Mouse (Mus musculus) right cerebral cortex, postnatal 10 days (tissue): ENCODE data around the gene H2-D1.
"Not testable (repeated sequence)": the region's sequence is repeated elsewhere in the genome, so short reads cannot be mapped to it uniquely, and the experiment has no call there.

Experiments
- DNase-seq, 2 experiments: peaks; one replicate each; pipeline ENCODE4 v3.0.0; 2021; ENCODE audit warnings: low spot score in 2 of 2

The H2-D1 gene

DNA sequence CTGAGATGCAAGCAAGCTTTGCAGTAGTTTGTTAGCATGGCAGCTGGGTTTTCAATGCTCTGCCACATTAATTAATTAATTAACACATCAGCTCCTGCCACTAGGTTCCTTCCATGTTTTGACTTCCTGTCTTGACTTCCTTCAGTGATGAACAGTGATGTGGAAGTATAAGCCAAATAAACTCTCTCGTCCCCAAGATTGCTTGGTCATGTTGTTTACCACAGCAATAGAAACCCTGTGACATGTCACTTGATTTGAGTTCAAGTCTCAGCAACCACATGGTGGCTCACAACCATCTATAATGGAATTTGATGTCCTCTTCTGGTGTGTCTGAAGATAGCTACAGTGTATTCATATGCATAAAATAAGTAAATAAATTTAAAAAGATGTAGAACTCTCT lies 5.2 kb upstream of the H2-D1 start:
- DNase-seq, result no peak

DNA sequence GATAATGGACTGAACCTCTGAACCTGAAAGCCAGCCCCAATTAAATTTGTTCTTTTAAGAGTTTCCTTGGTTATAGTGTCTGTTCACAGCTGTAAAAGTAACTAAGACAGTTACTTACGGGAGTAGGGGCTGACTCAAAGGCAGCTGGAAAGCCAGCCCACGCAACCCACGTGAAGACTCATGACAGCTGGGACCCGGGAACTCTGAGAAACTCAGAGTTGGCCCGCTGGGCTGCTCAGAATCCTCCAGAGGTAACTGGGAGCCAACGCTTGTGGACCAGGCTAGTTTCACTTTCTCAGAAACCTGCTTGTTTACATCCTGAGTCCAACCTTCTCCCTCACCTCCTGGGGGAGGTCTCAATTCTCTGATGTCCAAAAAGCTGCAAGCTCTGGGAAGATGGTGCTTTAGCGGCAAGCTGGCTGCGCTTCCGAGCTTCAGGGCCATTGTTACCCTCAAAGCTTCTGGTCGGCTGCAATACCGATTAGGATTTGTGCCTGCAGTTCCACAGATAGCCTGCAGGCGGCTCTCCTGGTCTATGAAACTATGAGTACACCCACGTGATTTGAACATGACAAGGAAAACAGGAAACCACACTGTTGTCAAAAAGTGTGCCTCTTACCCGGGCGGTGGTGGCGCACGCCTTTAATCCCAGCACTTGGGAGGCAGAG lies 4.6 kb upstream of the H2-D1 start:
- peak; percentile 92 for DNase-seq

DNA sequence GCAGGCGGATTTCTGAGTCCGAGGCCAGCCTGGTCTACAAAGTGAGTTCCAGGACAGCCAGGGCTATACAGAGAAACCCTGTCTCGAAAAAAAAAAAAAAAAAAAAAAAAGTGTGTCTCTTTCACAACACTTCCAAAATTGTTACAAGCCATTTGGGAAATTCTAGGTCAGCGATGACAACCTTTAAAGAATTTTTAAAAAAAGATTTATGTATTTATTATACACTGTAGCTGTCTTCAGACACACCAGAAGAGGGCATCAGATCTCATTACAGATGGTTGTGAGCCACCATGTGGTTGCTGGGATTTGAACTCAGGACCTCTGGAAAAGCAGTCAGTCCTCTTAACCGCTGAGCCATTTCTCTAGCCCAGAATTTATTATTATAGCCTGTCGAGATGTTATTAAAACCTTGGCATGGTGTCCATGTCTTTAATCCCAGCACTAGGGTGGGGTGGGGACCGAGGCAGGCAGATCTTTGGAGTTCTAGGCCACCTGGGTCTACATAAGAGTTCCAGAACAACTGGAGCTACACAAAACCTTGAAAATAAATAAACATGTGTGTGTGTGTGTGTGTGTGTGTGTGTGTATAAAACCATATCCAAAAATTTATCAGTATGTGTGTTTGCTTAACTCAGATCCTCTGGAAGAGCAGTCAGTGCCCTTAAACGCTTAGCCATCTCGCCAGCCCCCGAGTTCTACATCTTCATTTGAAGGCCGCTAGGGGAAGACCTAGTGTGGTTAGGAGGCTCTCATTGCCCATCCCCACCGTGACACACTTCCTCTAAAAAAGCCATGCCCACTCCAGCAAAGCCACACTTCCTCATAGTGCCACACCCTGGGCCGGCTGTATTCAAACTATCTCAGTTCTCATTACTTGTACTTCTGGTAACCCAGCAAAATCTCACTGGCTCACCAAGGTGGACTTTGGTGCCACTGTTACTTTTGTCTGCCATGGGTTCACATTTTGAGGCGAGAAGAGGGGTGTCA lies 3.7 kb upstream of the H2-D1 start:
- DNase-seq, result no peak

DNA sequence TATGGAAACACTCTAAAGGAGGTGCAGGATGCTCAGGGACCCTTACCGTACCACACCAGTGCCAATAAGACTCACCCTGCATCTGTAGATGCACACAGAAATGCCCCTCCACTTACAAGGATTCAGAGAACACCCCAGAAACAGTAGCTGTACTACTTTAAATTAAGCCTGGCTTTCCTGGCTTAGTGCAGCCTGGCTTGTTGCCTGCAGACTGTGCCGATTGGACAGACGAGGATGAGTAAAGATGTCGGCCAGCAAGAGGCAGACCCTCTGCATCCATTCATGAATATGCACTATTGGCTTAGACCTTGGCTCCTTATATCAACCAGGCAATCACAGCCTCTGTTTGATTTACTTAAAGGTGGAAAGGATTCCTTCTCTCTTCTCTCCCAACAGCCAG lies 2.9 kb upstream of the H2-D1 start:
- DNase-seq, result no peak

DNA sequence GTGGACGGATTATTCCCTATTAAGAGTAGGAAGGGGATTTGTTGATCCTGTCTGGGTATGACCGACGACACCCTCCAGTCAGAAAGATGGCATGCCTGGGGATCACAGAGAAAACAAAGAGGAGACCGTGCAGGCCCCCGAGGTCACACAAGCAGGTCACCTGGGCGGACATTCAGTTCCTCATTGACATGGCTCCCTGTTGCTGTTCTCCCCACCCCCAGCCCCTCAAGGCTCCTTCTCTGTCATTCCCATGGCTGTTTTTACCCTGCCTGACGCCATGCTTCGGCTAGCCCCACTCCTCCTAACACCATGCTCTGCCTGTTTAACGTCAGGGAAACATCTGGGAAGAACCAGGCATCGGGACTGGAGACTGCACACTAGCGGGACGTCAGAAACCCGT lies 879 bp upstream of the H2-D1 start:
- DNase-seq, result no peak

DNA sequence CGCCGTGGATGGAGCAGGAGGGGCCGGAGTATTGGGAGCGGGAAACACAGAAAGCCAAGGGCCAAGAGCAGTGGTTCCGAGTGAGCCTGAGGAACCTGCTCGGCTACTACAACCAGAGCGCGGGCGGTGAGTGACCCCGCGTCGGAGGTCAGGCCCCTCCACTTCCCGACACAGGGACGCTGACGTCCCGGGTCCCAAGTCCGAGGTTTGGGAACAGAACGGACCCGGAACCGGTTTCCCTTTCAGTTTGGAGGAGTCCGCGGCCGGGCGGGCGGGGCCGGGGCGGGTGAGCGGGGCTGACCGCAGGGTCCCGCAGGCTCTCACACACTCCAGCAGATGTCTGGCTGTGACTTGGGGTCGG lies 973 bp downstream of the H2-D1 start:
- no peak for DNase-seq

DNA sequence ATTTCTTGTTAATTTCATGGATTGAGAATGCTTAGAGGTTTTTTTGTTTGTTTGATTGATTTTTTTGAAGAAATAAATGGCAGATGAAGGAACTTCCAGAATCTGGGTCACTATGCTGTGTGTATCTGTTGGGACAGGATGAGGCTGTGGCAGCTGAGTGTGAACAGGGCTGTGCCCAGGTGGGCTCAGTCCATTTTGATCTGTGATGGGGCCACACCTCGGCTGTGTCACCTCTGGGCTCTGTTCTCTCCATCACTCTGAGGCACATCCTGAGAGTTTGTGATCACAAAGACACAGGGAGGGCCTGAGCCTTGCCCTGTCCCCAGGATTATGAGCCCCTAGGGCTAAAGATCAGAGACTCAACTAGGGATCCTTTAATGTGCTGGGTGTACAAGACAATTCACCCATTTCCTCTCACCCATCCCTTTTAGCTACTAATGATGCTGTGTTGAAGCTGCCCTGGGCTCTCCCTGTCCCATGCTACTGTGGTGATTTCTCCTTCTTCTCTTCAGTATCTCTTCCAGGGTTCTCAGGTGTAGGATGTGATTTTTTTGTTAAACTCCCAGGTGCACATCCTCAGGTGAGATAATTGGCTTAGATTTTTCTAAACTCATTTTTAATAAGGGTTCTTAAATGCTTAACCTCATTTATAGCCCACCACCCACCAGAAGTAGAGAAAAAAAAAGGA lies 5.0 kb downstream of the H2-D1 start:
- DNase-seq, result no peak

DNA sequence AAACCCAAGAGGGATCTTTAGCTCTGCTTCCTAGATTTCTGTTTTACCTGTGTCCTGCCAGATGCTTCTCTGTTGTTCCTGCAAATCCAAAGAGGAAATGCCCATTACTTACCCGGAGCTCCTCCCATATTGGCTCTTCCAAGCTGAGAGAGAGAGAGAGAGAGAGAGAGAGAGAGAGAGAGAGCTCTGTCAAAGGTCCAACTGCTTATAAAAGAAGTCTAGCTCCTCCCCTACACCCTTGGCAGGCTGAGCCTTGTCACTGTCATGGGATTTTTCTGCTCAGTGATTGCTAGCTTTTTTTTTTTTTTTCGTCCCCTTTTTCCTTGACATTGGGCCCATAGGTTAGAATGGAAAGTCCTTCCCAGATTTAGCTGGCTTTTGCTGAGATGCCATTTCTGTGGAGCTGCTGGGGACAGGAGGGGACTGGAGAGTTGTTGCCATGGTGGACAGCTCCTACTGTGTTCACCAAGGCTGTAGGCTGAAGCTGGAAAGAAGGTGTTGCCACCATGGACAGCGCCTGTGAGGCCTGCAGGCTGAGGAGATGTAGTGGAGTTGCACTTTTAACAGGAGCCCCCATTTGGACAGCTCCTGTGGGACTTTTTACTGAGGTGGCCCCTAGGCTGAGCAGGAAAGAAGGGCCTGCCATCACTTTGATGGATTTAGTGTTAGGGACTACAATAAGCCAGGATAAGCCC lies 7.3 kb downstream of the H2-D1 start:
- DNase-seq, result no peak

DNA sequence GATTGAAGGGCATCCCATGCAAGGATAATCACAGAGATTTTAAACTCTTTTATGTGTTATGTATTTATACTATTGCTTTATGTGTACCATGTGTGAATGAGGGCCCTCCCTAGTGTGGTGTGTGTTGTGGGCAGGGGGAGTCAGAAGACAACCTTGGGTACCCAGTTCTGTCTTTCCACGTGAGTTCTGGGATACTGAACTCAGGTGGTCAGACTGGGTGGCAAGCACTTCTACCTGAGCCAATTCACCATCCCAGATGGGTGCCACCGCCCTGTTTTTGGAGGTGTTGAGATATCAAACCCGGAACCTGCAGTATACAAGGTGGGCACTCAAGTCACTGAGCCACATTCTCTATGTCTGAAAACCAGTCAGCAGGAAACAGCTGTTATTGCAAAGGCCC lies 9.7 kb downstream of the H2-D1 start:
- no peak for DNase-seq

DNA sequence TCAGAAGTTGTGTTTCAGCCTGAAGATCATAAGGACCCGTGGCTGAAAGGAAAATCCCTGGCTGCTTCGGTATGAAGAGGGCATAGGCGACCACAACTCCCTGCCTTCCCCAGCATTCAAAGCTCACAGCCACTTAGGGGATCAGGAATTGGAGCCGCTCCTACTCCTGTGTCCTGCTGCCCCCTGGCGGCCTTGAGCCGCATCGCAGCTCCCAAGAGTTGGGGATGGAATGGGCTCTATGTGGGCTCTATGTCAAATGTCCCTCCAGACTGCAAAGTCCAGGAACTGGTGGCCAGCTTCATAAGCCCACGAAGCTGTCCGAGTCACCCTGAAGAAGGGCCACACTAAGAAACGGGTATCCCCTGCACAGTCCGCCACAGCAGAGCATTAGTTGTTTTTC lies 12.2 kb downstream of the H2-D1 start:
- peak; percentile 81 to 89 for DNase-seq

DNA sequence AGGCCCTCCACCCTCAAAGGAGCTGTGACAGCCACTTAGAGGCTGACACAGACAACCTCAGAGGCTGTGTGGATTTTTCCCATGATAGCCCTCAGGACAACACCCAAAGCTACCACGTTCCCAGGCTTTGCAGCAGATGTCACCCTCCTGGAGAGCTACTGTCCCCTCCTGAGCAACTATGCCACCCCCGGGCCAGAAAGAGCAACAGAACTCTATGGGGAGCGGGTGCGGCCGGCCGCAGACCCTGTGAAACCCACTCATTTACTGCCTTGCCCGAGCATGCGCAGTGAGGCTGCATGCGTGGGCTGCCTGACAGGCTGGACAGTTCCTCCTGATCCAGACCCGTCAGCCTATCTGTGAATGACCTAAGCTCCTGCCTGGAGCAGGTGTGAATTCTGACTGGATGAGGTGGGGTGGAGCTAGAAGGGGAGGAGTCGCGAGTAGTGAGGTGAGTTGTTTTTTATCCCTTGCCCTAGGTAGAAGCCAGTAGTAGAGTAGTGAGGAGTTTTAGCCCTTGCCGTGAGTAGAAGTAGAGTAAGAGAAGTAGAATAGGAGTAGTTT lies 13.9 kb downstream of the H2-D1 start:
- no peak for DNase-seq

DNA sequence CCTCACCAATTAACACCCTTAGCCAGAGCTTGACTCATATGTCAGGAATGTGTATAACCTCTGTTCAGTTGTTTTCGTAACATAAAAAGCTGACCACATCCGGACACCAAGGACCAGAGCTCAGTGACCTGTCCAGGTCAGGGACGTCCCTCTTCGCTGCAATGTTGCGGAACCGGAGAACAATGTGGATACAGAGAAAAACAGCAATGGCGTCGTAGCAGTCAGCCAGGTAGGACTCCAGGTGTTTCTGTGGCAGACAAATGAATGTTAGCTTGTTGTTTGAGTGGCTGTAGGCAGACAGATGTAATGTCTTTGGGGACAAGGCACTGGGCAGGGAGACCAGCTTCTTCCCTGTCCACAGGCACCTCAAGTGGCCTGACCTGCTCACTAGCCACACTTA lies 15.5 kb downstream of the H2-D1 start:
- no peak for DNase-seq

DNA sequence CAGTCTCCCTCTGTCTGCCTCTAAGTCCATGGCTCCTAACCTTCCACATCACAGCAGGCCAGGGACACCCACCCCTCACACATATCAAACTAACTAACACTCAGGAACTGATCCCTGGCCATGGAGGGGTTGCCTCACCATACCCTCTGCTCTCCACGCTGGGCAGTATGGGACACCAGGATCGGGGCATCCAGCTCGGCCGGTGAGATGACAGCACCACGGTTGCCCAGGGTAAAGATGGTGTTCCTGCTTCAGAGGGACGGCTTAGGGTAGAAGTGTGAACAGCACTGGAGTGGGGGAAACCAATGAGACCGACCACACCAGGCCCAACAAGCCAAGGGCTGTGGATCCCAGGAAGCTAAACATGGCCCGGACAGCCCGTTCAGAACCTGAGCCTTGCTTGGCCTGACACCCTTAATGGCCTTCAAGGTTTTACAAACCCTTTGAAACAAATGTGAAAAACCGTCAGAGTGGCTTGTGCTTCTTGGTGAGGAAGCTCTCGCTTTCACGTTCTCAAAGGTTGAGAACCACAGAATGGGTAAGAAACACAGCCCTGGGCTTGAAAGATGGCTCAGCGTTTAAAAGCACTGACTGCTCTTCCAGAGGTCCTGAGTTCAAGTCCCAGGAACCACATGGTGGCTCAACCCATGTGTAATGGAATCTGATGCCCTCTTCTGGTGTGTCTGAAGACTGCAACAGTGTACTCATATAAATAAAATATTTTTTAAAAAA lies 16.6 kb downstream of the H2-D1 start:
- DNase-seq, result no peak

DNA sequence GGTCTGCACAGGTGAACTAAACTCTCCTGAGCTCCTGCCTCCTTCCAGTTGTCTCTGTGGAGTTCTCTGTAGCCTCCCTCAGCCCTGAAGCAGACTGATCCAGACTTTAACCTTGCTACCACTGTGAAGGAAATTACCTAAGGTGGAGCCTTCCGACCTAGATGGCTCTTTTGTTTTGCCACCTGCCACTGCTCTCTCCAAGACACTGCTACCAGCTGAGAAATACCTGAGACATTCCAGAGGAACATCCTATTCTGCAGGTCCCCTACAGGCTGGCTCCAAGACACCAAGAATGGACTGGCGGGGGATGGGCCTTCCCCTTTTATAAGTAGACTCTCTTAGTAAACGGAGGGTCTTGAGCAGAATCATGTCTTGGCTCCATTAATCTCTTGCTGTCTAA lies 17.7 kb downstream of the H2-D1 start:
- DNase-seq, result no peak

DNA sequence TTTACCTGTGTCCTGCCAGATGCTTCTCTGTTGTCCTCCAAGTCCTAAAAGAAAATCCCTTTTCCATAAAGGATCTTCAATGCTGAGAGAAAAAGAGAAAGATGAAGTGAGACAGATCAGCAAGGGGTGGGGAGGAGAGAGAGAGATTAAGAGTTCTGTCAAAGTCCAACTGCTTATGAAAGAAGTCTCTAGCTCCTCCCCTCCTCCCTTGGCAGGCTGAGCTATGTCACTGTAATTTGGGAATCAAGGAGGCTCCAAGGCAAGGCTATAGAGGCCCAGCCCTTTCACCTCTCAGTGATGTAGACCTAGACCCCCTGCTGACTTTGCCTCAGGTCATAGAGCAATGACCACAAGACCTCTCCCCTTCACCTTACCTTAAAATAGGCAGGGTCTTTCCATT lies 22.9 kb downstream of the H2-D1 start:
- DNase-seq, result no peak

DNA sequence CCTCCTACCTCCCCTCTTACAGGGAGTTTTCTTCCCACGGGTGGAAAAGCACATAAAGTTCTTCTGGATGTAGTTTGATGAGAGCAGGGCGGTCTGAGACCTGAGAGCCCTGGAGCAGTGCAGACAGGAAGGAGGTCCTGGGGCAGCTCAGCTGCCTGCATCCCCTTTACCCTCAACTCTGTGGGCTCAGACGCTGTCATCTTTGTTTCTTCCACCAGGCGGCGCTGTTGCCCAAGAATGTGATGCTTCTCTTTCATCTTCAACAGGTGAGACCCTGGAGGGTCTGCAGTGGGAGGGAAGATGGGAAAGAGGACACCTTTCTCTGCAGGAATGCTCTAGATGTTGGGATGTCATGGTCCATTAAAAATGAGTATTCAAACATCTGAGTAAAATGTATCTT lies 33.3 kb downstream of the H2-D1 start:
- peak in 1 of 2 experiments; percentile 58 for DNase-seq

DNA sequence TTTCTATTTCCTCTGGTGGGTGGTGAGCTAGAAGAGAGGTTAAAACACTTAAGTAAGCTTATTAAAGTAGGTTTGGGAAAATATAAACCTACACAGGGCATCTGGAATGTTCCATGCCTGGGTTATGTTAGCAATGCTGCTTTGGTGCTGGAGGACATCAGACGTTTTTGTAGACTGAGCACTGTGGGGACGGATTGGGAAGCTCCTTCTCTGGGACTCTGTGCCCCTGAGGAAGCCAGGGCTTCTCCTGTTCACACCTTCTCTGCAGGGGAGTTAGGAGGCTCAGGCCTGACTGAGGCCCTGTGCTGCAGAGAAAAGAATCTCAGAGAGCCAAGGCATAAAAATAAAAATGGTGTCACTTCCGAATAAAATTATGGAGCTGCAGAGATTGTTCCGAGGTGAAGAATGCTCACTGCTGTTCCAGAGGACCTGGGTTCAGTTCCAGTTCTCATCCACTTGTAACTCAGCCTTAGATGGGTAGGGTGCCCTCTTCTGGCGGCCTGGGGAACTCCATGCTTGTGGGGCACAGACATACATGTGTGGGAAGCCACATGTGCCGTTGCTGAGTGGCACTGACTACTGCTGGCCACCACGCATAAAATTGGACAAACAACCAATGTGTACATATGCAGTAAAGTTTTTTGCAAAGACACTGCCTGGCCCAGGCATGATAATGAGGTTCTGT lies 37.9 kb downstream of the H2-D1 start:
- DNase-seq, result not testable (repeated sequence)

DNA sequence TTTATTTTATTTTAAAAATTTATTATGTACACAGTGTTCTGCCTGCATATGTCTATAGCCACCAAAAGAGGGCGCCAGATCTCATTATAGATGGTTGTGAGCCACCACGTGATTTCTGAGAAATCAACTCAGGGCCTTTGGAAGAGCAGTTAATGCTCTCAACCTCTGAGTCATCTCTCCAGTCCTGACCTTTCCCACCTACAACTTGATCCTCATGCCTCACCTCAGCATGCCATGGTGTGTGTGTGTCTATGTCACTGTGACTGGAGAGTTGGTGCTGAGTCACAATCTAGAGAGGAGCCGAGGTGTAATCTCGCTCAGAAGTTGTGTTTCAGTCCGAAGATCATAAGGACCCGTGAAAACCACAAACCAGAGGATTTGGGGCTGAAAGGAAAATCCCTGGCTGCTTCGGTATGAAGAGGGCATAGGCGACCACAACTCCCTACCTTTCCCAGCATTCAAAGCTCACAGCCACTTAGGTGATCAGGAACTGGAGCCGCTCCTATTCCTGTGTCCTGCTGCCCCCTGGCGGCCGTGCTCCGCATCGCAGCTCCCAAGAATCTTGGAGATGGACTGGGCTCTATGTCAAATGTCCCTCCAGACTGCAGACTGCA lies 39.2 kb downstream of the H2-D1 start:
- DNase-seq, result peak; percentile 80 to 92

DNA sequence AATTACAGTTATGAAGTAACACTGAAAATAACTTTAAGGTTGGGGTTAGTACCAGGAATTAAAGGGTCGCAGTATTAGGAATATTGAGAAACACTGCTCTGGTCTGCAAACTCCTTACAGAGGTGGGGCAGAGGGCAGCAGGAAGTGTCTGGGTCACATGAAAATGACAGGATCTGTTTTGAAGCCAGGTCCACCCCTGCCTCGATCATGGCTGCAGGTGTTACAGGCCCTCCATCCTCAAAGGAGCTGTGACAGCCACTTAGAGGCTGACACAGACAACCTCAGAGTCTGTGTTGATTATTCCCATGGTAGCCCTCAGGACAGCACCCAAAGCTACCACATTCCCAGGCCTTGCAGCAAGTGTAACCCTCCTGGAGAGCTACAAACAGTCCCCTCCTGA lies 40.7 kb downstream of the H2-D1 start:
- no peak for DNase-seq

DNA sequence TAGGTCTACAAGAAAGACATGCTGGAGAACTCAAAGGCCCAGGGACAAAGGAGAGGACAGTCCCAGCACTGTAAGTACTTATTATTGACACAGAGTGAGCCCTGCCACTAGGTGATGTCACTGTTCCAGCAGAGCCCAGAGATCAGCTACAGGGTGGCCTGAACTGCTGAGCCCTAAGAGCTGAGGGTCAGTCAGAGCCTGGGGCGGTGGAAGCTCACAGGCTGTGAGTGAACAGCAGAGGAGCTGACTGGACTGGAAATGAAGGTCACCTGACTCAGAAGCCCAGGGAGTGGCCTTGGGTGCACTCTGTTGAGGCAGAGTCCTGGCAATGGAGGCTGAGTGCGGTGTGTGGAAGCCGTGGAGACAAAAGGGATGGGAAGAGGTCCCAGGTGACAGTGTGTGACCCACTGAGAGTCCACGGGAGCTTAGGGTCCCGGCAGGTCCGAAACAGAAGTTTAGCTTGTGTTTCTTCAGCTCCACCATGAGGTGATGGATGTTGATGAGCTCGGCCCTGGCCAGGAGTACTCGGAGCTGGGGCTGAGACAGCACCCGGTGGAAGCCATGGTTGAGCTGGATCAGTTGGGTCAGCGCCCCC lies 41.3 kb downstream of the H2-D1 start:
- DNase-seq, result no peak
